Mouse (Mus musculus) midbrain, postnatal 0 days (tissue): ENCODE data around the gene Gm13287. TPM values are rescaled to one million over a fixed set of nuclear protein-coding genes. Genes with fewer than 3 reads are reported as not detected.
A peak's percentile ranks its signal among the peaks of the same experiment; 100 is the strongest.
"Not testable (repeated sequence)": the region's sequence is repeated elsewhere in the genome, so short reads cannot be mapped to it uniquely, and the experiment has no call there.

Experiments
- ATAC-seq: fragments of 200-750 bp; cut with Nextera tagmentation; 2 replicates; pipeline ENCODE4 v1.8.0; 2017; ENCODE audit warnings: moderate number of reproducible peaks, mild to moderate bottlenecking, moderate TSS enrichment, moderate library complexity; ENCODE audit not compliant: low FRiP score
- DNase-seq: peaks from one replicate; pipeline ENCODE4 v3.0.0-alpha.2; 2015; ENCODE audit warnings: low spot score
- H3K27ac ChIP-seq: fragments of 300-500 bp; sonication (generic); 2 replicates; pipeline ENCODE4 v1.5.1; 2014; ENCODE audit warnings: low read depth, mild to moderate bottlenecking, low read length, mixed read lengths
- H3K27me3 ChIP-seq: fragments of 300-500 bp; sonication (generic); 2 replicates; pipeline ENCODE4 v1.6.1; 2014; ENCODE audit warnings: low read length, control low read depth, mixed read lengths; ENCODE audit not compliant: insufficient read depth
- H3K36me3 ChIP-seq: fragments of 300-500 bp; sonication (generic); 2 replicates; pipeline ENCODE4 v1.6.1; 2014; ENCODE audit warnings: low read length, control low read depth, mixed read lengths; ENCODE audit not compliant: insufficient read depth
- H3K4me1 ChIP-seq: fragments of 300-500 bp; sonication (generic); 2 replicates; pipeline ENCODE4 v1.6.1; 2014; ENCODE audit warnings: mild to moderate bottlenecking, control low read depth, antibody characterized with exemption, low read length, mixed read lengths; ENCODE audit not compliant: insufficient read depth
- H3K4me2 ChIP-seq: fragments of 300-500 bp; sonication (generic); 2 replicates; pipeline ENCODE4 v1.6.1; 2014; ENCODE audit warnings: low read depth, mild to moderate bottlenecking, low read length, mixed read lengths; ENCODE audit not compliant: poor library complexity, severe bottlenecking
- H3K4me3 ChIP-seq: fragments of 300-500 bp; sonication (generic); 2 replicates; pipeline ENCODE4 v1.5.1; 2014; ENCODE audit warnings: low read depth, mild to moderate bottlenecking, low read length, moderate library complexity
- H3K9ac ChIP-seq: fragments of 300-500 bp; sonication (generic); replicated peaks from 2 replicates; pipeline ENCODE4 v1.6.1; 2014; ENCODE audit warnings: mild to moderate bottlenecking, low read length, moderate library complexity, mixed read lengths; ENCODE audit not compliant: poor library complexity, severe bottlenecking
- H3K9me3 ChIP-seq: fragments of 300-500 bp; sonication (generic); 2 replicates; pipeline ENCODE4 v1.6.1; 2016; ENCODE audit warnings: low read length, control low read depth
- CTCF ChIP-seq: IDR thresholded peaks from 2 replicates; pipeline ENCODE4 v1.5.1; 2016; ENCODE audit warnings: antibody characterized with exemption, mild to moderate bottlenecking
- WGBS: fragments of 180-500 bp; shearing (Covaris S2); extraction: QIAGEN DNeasy Blood & Tissue Kit; methylation state at CpG from one replicate; pipeline ENCODE4 v1.1.7; 2014; 5-methylcytosine and 5-hydroxymethylcytosine counted together
- polyA plus RNA-seq: library from polyadenylated mRNA; unstranded; fragments of >200 nt; fragmentation: Nextera tagmentation; extraction: Ambion mirVana; gene quantifications from 2 replicates; pipeline ENCODE4 v1.2.1, GENCODE M21; 2015
- total RNA-seq: library from RNA; depleted of rRNA; stranded (reverse); fragments of >200 nt; gene quantifications from 2 replicates; pipeline ENCODE4 v1.2.3, GENCODE M21; 2014; rRNA removed

The Gm13287 gene
- total RNA-seq (not detected in 2 replicates), polyA plus RNA-seq (not detected in 2 replicates)

DNA sequence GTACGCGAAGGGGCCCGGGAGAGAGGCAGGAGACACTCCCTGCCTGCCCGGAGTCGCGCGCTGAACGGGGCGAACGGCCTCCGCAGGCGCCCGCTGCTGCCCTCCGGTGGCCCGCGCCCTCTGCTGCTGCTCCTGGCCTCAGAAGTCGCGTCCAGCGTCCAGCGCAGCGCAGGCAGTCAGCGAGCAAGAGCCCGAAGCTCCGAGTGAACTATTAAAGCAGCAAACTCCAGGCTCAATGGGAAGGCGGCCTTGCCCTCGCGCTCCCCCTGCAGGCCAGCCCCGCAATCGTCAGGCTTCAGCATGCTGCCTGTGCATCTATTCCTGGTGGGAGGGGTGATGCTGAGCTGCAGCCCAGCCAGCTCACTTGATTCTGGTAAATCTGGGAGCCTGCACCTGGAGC, at the start of gene Gm13287:
Gene Gm13287 (plus strand): TSS at position 301 of the 400 bp plus-strand sequence.
- H3K9ac ChIP-seq, H3K27me3 ChIP-seq, H3K9me3 ChIP-seq, H3K4me3 ChIP-seq, H3K4me2 ChIP-seq, DNase-seq, H3K36me3 ChIP-seq, H3K27ac ChIP-seq, ATAC-seq, H3K4me1 ChIP-seq: not testable (repeated sequence)
- whole genome bisulfite sequencing, result no CpG with 5 or more reads among the region's 29 CpGs

DNA sequence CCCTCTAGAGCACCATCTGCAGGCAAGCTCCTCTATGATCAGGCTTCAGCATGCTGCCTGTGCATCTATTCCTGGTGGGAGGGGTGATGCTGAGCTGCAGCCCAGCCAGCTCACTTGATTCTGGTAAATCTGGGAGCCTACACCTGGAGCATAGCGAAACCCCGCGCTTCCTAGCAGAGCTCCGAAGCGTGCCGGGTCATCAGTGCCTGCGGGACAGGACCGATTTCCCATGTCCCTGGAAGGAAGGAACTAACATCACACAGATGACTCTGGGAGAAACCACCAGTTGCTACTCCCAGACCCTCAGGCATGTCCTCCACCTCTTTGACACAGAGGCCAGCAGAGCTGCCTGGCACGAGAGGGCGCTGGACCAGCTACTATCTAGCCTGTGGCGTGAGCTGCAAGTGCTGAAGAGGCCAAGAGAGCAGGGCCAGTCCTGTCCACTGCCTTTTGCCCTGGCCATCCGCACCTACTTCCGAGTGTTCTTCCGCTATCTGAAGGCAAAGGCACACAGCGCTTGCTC, 48.2 kb upstream of the Gm13287 start, which contains the start of gene Gm13271:
Gene Gm13271 (plus strand): TSS at position 51 of the 523 bp plus-strand sequence.
- H3K36me3 ChIP-seq, H3K4me3 ChIP-seq, ATAC-seq, H3K27me3 ChIP-seq, DNase-seq, H3K4me2 ChIP-seq, H3K4me1 ChIP-seq, H3K9me3 ChIP-seq, H3K9ac ChIP-seq, H3K27ac ChIP-seq: not testable (repeated sequence)
- WGBS, result 76% methylated on average over 15 of the region's 15 CpGs

DNA sequence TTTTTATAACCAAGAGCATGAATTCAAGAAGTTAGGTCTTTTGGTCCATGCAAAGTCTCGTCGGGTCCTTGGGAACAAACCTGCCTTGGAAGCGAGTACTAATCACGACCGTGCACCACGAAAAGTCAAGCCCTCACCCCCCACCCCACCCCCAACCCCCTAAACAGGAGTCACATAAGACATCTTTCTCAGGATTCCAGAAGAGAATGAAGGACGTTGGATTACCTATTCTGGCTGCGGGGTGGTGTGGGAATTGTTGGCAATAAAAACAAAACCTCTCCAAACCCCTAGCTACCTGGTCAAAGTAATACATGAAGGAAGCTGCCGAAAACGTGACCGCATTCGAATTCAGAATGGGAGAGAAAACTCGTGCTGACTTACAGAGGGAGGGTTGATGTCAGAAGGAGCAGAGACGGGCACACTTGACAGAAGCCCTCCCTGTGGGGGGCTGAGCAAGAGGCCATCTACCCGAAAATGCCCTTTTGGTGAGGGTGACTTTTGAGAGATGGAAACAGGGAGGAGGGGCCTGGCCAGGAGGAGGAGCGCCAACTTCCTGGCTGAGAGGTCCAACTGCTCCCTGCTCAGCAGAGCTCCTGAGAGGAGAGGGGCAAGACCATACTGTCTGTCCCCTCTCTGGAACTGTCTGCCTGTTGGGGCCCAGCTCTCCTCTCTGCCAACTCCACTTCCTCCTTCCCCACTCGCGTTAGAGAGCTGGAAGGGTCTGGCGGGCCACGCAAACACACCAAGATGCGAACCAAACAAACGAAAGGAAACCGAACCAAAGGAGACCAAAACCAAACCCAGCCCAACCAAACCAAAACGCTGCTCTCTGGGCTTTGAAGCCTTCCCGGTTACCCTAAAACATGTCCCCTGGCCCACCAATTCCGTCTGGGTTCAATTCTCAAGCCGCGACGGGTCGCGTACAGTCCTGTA, 46.2 kb upstream of the Gm13287 start:
- H3K4me3 ChIP-seq, result peak overlapping the region; percentile 37
- not testable (repeated sequence) for H3K27me3 ChIP-seq, H3K9me3 ChIP-seq, H3K4me1 ChIP-seq, ATAC-seq, H3K27ac ChIP-seq, DNase-seq, H3K36me3 ChIP-seq
- H3K9ac ChIP-seq, result 0 out of 2 replicates have a peak overlapping the region, but pooled peaks have one; percentile 29
- peak overlapping the region; percentile 65 for H3K4me2 ChIP-seq
- WGBS, result 10% methylated on average over 28 of the region's 31 CpGs

DNA sequence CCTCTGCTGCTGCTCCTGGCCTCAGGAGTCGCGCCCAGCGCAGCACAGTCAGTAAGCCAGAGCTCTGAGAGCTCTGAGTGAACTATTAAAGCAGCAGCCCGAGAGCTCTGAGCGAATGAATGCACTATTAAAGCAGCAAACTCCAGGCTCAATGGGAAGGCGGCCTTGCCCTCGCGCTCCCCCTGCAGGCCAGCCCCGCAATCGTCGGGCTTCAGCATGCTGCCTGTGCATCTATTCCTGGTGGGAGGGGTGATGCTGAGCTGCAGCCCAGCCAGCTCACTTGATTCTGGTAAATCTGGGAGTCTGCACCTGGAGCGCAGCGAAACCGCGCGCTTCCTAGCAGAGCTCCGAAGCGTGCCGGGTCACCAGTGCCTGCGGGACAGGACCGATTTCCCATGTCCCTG, 45.4 kb upstream of the Gm13287 start:
- peak; percentile 73 for TF ChIP-seq CTCF
- Histone ChIP-seq H3K4me3 (peak overlapping the region; percentile 37), H3K9ac (0 out of 2 replicates have a peak overlapping the region, but pooled peaks have one; percentile 29), H3K4me2 (peak overlapping the region; percentile 65)
- H3K27me3 ChIP-seq, H3K9me3 ChIP-seq, H3K36me3 ChIP-seq, H3K27ac ChIP-seq, H3K4me1 ChIP-seq: not testable (repeated sequence)
- peak; percentile 99 for ATAC-seq
- WGBS, result under 1% methylated on average over 11 of the region's 21 CpGs
- peak; percentile 93 for DNase-seq

DNA sequence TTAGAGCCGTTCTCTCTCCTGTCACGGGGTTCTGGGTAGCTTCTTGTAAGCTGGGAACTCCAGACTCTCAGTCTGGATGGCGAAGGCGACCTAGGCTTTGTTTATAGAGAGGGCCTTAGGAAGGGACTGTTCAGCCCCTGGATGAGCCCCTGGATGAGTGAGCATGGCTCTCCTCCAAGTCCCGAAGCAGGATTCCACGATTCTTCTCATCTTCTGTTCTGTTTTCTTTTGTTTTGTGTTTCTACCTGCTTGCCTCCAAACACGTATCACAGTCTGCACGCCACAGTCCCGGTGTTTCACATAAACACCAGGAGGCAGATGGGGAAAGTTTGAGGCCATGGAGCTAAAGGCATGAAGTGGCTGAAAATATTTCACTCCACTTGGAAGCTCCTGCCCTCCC, 44.3 kb upstream of the Gm13287 start:
- not testable (repeated sequence) for H3K27ac ChIP-seq, H3K4me3 ChIP-seq, H3K27me3 ChIP-seq, H3K4me1 ChIP-seq, H3K9me3 ChIP-seq, H3K36me3 ChIP-seq, ATAC-seq, H3K4me2 ChIP-seq, H3K9ac ChIP-seq, DNase-seq
- WGBS, result 88% methylated on average over 9 of the region's 9 CpGs

DNA sequence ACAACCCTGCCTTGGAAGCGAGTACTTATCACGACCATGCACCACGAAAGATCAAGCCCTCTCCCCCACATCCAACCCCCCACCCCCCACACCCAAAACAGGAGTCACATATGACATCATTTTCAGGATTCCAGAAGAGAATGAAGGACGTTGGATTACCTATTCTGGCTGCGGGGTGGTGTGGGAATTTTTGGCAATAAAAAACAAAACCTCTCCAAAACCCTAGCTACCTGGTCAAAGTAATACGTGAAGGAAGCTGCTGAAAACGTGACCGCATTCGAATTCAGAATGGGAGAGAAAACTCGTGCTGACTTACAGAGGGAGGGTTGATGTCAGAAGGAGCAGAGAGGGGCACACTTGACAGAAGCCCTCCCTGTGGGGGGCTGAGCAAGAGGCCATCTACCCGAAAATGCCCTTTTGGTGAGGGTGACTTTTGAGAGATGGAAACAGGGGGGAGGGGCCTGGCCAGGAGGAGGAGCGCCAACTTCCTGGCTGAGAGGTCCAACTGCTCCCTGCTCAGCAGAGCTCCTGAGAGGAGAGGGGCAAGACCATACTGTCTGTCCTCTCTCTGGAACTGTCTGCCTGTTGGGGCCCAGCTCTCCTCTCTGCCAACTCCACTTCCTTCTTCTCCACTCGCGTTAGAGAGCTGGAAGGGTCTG, 43.3 kb upstream of the Gm13287 start, which contains the start of gene Gm13283:
Gene Gm13283 (plus strand): TSS at position 510 of the 659 bp plus-strand sequence.
- ATAC-seq, H3K4me1 ChIP-seq, H3K27me3 ChIP-seq, H3K9me3 ChIP-seq, H3K27ac ChIP-seq, H3K9ac ChIP-seq, DNase-seq, H3K36me3 ChIP-seq: not testable (repeated sequence)
- 37% methylated on average over 6 of the region's 14 CpGs for whole genome bisulfite sequencing
- Histone ChIP-seq H3K4me2 (peak within 1 kb of the TSS; percentile 42), H3K4me3 (peak within 1 kb of the TSS; percentile 20; the same call in 1 of the 2 replicates)
